Mouse (Mus musculus) lung, postnatal 0 days (tissue): ENCODE measurements around the gene Prmt8.

Experiments
- CTCF ChIP-seq: IDR thresholded peaks from 2 replicates; pipeline ENCODE4 v1.5.1; 2016; ENCODE audit warnings: antibody characterized with exemption, mild to moderate bottlenecking
- EP300 ChIP-seq: IDR thresholded peaks from 2 replicates; pipeline ENCODE4 v1.6.1; 2016; ENCODE audit warnings: antibody characterized with exemption, mild to moderate bottlenecking, control low read depth

DNA sequence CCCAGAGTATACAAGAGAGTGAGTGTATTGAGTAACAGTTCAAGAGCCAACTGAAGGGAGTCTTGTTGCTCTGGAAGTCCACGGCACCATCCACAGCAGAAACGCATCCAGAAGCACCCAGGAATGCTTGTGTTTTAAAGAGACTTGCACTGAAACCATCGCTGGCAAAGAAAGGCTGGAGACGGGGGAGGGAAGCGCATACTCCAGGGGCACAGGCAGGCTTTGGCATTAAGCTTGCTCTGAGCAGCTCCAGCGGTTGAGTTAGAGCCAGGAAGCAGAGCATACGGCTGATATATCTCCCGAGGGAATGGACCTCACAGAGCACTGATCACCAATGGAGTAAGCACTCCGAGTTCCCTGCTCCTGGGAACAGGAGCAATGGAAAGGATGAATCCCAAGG lies 91.0 kb downstream of the Prmt8 start:
- no peak for TF ChIP-seq CTCF
- TF ChIP-seq EP300, result no peak
